Comparison of ENCODE assay signal across 11 mouse cellular contexts in the genomic region with DNA sequence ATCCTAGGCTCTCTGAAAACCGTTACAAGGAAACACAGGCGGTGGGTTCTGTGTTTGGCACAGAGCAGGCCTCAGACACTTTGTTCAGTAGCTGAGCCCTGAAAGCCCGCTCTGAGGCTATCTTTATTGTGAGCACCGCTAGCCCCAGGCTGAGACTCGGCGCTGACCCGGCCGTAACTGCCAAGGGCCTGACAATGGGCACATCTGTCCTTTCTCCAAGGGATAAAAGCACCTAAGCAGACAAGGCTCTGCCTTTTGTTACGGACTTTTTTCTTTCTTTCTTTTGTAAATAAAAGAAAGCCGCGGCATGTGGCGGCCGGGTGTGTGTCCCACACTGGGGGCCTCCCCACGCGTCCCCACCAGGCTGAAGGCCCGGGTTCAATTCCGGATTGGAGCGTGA. TPM values are rescaled to one million over a fixed set of nuclear protein-coding genes. Genes with fewer than 3 reads are reported as not detected.
A peak's percentile ranks its signal among the peaks of the same experiment; 100 is the strongest.
DNase-seq lines count a peak whose midpoint lies in the region; ATAC-seq lines count a peak whose summit lies in the region.
"Had no signal": no experiment of that assay in that cellular context is flagged by ENCODE, and none has a peak within 500 bp of the region (broad histone marks: within the 10 kb centered on the region; RNA-seq: fewer than 3 reads in every experiment).

No protein-coding gene starts in this region.

- H3K27me3 ChIP-seq in kidney, embryonic 15.5 days: peaks cover 100% of the 10 kb centered on the region
- H3K27me3 ChIP-seq in forebrain, embryonic 14.5 days (replicated peaks; ENCODE audit: control insufficient read depth, insufficient read depth, low read length): peaks cover 99% of the 10 kb centered on the region
- peaks cover 85% of the 10 kb centered on the region for H3K27me3 ChIP-seq in midbrain, embryonic 14.5 days (ENCODE audit: control insufficient read depth, insufficient read depth, low read length)

- no peak overlapping the region for H3K27ac ChIP-seq in kidney, embryonic 15.5 days
- no peak overlapping the region for H3K27ac ChIP-seq in forebrain, embryonic 14.5 days (ENCODE audit: low read depth, low read length)
- H3K27ac ChIP-seq in midbrain, embryonic 14.5 days (replicated peaks; ENCODE audit: low read depth, low read length): no peak overlapping the region

- DNase-seq in kidney, postnatal 25 days: no peak
- peak; percentile 72 for DNase-seq in embryo, embryonic 10 days (ENCODE audit: low spot score)
- DNase-seq in forebrain, embryonic 14.5 days (ENCODE audit: low spot score): no peak
- DNase-seq in midbrain, embryonic 14.5 days: peak; percentile 45
- DNase-seq in adrenal gland, postnatal 14 days: no peak
- no peak for DNase-seq in adrenal gland, adult 18-20 months (ENCODE audit: low spot score in 2 of 2)
- DNase-seq in layer of hippocampus, adult 8-10 months (ENCODE audit: low spot score in 2 of 2): no peak
- DNase-seq: gastrocnemius, postnatal 36 days; kidney, postnatal 14 days had no signal

- H3K4me2 ChIP-seq in kidney, embryonic 15.5 days: peak overlapping the region; percentile 98; the same call in 1 of the 2 replicates
- peak overlapping the region; percentile 12; the same call in 1 of the 2 replicates for H3K4me2 ChIP-seq in forebrain, embryonic 14.5 days (ENCODE audit: low read length)
- H3K4me2 ChIP-seq in midbrain, embryonic 14.5 days (ENCODE audit: low read length): peak overlapping the region; percentile 91; the same call in 1 of the 2 replicates

- H3K4me1 ChIP-seq in kidney, embryonic 15.5 days: peaks cover 44% of the 10 kb centered on the region
- peaks cover 9% of the 10 kb centered on the region for H3K4me1 ChIP-seq in forebrain, embryonic 14.5 days (ENCODE audit: control insufficient read depth, insufficient read depth, low read length)
- peaks cover 23% of the 10 kb centered on the region for H3K4me1 ChIP-seq in midbrain, embryonic 14.5 days (ENCODE audit: control insufficient read depth, insufficient read depth, low read length)

- H3K36me3 ChIP-seq in kidney, embryonic 15.5 days: no peaks in the 10 kb centered on the region
- H3K36me3 ChIP-seq in forebrain, embryonic 14.5 days (ENCODE audit: control insufficient read depth, insufficient read depth, low read length): no peaks in the 10 kb centered on the region
- no peaks in the 10 kb centered on the region for H3K36me3 ChIP-seq in midbrain, embryonic 14.5 days (ENCODE audit: control insufficient read depth, insufficient read depth, low read length)
- H3K36me3 ChIP-seq: G1E had no signal

- 5% methylated on average over 18 of the region's 18 CpGs for WGBS in kidney, embryonic 15.5 days
- WGBS in forebrain, embryonic 14.5 days: 3% methylated on average over 18 of the region's 18 CpGs
- 4% methylated on average over 18 of the region's 18 CpGs for WGBS in midbrain, embryonic 14.5 days

- no peaks in the 10 kb centered on the region for H3K9me3 ChIP-seq in kidney, embryonic 15.5 days (replicated peaks)
- no peaks in the 10 kb centered on the region for H3K9me3 ChIP-seq in forebrain, embryonic 14.5 days (replicated peaks; ENCODE audit: control insufficient read depth, low read length)
- H3K9me3 ChIP-seq in midbrain, embryonic 14.5 days (ENCODE audit: control insufficient read depth, low read length): no peaks in the 10 kb centered on the region

- H3K9ac ChIP-seq in kidney, embryonic 15.5 days: no peak overlapping the region
- H3K9ac ChIP-seq in forebrain, embryonic 14.5 days (ENCODE audit: low read length): no peak overlapping the region
- no peak overlapping the region for H3K9ac ChIP-seq in midbrain, embryonic 14.5 days (replicated peaks; ENCODE audit: low read length)

- 0 out of 2 replicates have a peak overlapping the region, but pooled peaks have one; percentile 49 for H3K4me3 ChIP-seq in kidney, embryonic 15.5 days (replicated peaks)
- H3K4me3 ChIP-seq in forebrain, embryonic 14.5 days (ENCODE audit: low read depth, low read length): no peak overlapping the region
- peak overlapping the region; percentile 56; the same call in 1 of the 2 replicates for H3K4me3 ChIP-seq in midbrain, embryonic 14.5 days (replicated peaks; ENCODE audit: low read depth, low read length)

- no peak for ATAC-seq in kidney, embryonic 15.5 days (replicated peaks; ENCODE audit: low FRiP score)
- no peak for ATAC-seq in forebrain, embryonic 14.5 days
- no peak for ATAC-seq in midbrain, embryonic 14.5 days (ENCODE audit: low FRiP score, low TSS enrichment)

RNA-seq across cellular contexts. Expression of gene Onecut1, which starts 1.3 kb away (rescaled TPM):
- polyA plus RNA-seq in kidney, embryonic 15.5 days (2015; fragmentation: Nextera tagmentation; extraction: Ambion mirVana): 0.10 and 0.13 TPM in 2 replicates
- 0.55 and 1.1 TPM in 2 replicates for polyA plus RNA-seq in forebrain, embryonic 14.5 days (2014; fragmentation: Nextera tagmentation; extraction: Ambion mirVana)
- 7.6 and 9.1 TPM in 2 replicates for polyA plus RNA-seq in midbrain, embryonic 14.5 days (2014; fragmentation: Nextera tagmentation; extraction: Ambion mirVana)
- total RNA-seq in adrenal gland, postnatal 14 days (2021): 0.19 and 7.6 TPM in 2 replicates
- not detected for total RNA-seq in adrenal gland, adult 18-20 months (2021)
- 1 to 10 TPM in 2 of 4 experiments, under 1 TPM in 2; 0.41 to 1.5 (median 0.73) TPM for total RNA-seq in layer of hippocampus, adult 8-10 months (2022)
- total RNA-seq: gastrocnemius, postnatal 36 days had no signal
- polyA plus RNA-seq: G1E had no signal

Comparison
In these comparisons a context has a peak if more than half of its experiments do, and no peak if none do; other contexts are left out.
1. H3K4me2 ChIP-seq: peak in every context shown above with its lines; median percentile 98 in kidney, embryonic 15.5 days; 91 in midbrain, embryonic 14.5 days; 12 in forebrain, embryonic 14.5 days.
2. DNase-seq: peak in embryo, embryonic 10 days (single experiment) and midbrain, embryonic 14.5 days (single experiment); none in kidney, postnatal 25 days (0 of 2), forebrain, embryonic 14.5 days (single experiment), adrenal gland, postnatal 14 days (single experiment), adrenal gland, adult 18-20 months (0 of 2) and layer of hippocampus, adult 8-10 months (0 of 2).